Mouse (Mus musculus): Measurements from ENCODE around the gene Diaph3.

The Diaph3 gene

GRCm38 (mm10) chr14:86646499-86647120, 494.4 kb downstream of the Diaph3 start:
- DNase-seq (ENCODE audit: low spot score) = no peak

GRCm38 (mm10) chr14:86642831-86643241, 498.2 kb downstream of the Diaph3 start:
- DNase-seq (ENCODE audit: low spot score) = no peak

- no peak for DNase-seq (ENCODE audit: low spot score)
Measured at GRCm38 (mm10) chr14:86641839-86642238, 499.2 kb downstream of the Diaph3 start.

- DNase-seq (ENCODE audit: low spot score) = no peak
Measured at GRCm38 (mm10) chr14:86640086-86640485, 500.9 kb downstream of the Diaph3 start.

GRCm38 (mm10) chr14:86635594-86636140, 505.4 kb downstream of the Diaph3 start:
- no peak for DNase-seq (ENCODE audit: low spot score)

GRCm38 (mm10) chr14:86635052-86635451, 506.0 kb downstream of the Diaph3 start:
- DNase-seq (ENCODE audit: low spot score) = no peak

GRCm38 (mm10) chr14:86633799-86634198, 507.2 kb downstream of the Diaph3 start:
- no peak for DNase-seq (ENCODE audit: low spot score)

GRCm38 (mm10) chr14:86624816-86625425, 516.1 kb downstream of the Diaph3 start:
- peak; percentile 47 for DNase-seq (ENCODE audit: low spot score)

- DNase-seq (ENCODE audit: low spot score) = no peak
Measured at GRCm38 (mm10) chr14:86619637-86620036, 521.4 kb downstream of the Diaph3 start.

Measured in left cerebral cortex, adult 11 months (tissue).